Mouse (Mus musculus) small intestine, adult 2 months (tissue): ENCODE measurements around the gene Spns1. TPM values are rescaled to one million over a fixed set of nuclear protein-coding genes. Genes with fewer than 3 reads are reported as not detected.
A peak's percentile ranks its signal among the peaks of the same experiment; 100 is the strongest.
"Not testable (repeated sequence)": the region's sequence is repeated elsewhere in the genome, so short reads cannot be mapped to it uniquely, and the experiment has no call there.

Experiments used
- H3K27ac ChIP-seq: fragments of 200-500 bp; 2 replicates; pipeline ENCODE4 v1.5.1; 2012; ENCODE audit warnings: low read depth, low read length, control low read depth, inconsistent platforms; ENCODE audit not compliant: insufficient read depth
- H3K27me3 ChIP-seq: fragments of 200-500 bp; 2 replicates; pipeline ENCODE4 v1.6.1; 2012; ENCODE audit warnings: mild to moderate bottlenecking, moderate library complexity, low read length, inconsistent platforms; ENCODE audit not compliant: control insufficient read depth, insufficient read depth
- H3K36me3 ChIP-seq: fragments of 200-500 bp; 2 replicates; pipeline ENCODE4 v1.6.1; 2012; ENCODE audit warnings: mild to moderate bottlenecking, low read length, control low read depth, inconsistent platforms; ENCODE audit not compliant: control insufficient read depth, insufficient read depth
- H3K4me1 ChIP-seq: fragments of 200-500 bp; 2 replicates; pipeline ENCODE4 v1.6.1; 2012; ENCODE audit warnings: low read length, inconsistent platforms, mixed read lengths; ENCODE audit not compliant: control insufficient read depth, insufficient read depth, insufficient read length
- H3K4me3 ChIP-seq: fragments of 200-500 bp; 2 replicates; pipeline ENCODE4 v1.5.1; 2012; ENCODE audit warnings: low read depth, mild to moderate bottlenecking, control low read depth, inconsistent platforms, low read length, moderate library complexity
- CTCF ChIP-seq: fragments of 200-500 bp; IDR thresholded peaks from 2 replicates; pipeline ENCODE4 v1.5.1; 2012; ENCODE audit warnings: low read depth, mild to moderate bottlenecking, control low read depth, inconsistent platforms, low read length, moderate library complexity, mixed read lengths; ENCODE audit not compliant: insufficient replicate concordance, insufficient read length; ENCODE audit errors: extremely low read depth
- POLR2A ChIP-seq: fragments of 200-500 bp; IDR thresholded peaks from 2 replicates; pipeline ENCODE4 v1.6.1; 2012; ENCODE audit warnings: low read depth, mild to moderate bottlenecking, control low read depth, inconsistent platforms, low read length, moderate library complexity
- WGBS: fragments of 180-500 bp; shearing (Covaris S2); methylation state at CpG from one replicate; pipeline ENCODE4 v1.1.7; 2018; 5-methylcytosine and 5-hydroxymethylcytosine counted together
- polyA plus RNA-seq: library from polyadenylated mRNA; depleted of rRNA; stranded (reverse); fragments of >200 nt; gene quantifications from 2 replicates; pipeline ENCODE4 v1.2.3, GENCODE M21; 2012

Gene Spns1
- polyA plus RNA-seq, 1 experiment, result 149 TPM

DNA sequence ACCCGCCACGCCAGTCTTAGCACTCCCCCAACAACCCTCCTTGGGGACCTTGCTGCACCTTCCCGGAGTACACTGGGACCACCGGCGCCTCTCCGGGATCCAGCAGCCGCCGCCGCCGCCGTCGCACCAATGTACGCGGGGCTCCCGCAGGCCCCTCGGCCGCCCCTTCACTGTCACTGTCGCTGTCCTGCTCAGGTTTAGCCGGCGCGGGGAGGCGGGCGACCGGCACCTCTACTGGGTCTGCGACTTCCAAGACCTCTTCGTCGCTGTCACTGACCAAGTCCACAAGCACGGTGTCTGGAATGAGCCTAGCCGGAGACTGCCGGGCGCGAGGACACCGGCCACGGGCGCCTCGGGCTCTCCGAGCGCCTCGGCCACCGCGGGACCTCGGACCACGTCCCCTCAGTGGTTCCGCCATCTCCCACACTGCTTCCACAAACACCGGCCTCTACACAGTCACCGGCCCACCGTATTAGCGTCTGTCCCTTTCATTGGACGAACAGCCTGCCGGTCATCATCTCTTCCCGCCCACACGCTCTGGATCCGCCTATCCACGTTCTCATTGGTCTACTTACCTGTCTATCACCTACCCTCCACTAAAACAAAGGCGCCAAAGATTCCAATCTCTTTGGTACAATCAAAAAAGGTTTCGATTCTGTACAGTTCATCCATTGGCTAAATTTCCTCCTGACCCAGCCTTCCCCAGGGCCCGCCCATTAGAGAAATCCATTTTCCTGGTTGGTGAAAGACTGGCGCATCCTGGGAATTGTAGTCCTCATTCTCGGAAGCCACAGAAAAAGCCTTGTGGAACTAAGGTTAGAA is 19.3 kb upstream of the Spns1 start, which contains the start of gene Nfatc2ip:
TSS of gene Nfatc2ip (minus strand) at position 440 of the 822 bp plus-strand sequence.
- no peaks in the 10 kb centered on the region for H3K36me3 ChIP-seq
- peak within 1 kb of the TSS; percentile 93 for H3K4me3 ChIP-seq
- TF ChIP-seq POLR2A (peak; percentile 82), CTCF (no peak)
- no peaks in the 10 kb centered on the region for H3K4me1 ChIP-seq
- WGBS, result 1% methylated on average over 59 of the region's 59 CpGs
- no peak within 1 kb of the TSS for H3K27ac ChIP-seq
- H3K27me3 ChIP-seq, result no peaks in the 10 kb centered on the region

DNA sequence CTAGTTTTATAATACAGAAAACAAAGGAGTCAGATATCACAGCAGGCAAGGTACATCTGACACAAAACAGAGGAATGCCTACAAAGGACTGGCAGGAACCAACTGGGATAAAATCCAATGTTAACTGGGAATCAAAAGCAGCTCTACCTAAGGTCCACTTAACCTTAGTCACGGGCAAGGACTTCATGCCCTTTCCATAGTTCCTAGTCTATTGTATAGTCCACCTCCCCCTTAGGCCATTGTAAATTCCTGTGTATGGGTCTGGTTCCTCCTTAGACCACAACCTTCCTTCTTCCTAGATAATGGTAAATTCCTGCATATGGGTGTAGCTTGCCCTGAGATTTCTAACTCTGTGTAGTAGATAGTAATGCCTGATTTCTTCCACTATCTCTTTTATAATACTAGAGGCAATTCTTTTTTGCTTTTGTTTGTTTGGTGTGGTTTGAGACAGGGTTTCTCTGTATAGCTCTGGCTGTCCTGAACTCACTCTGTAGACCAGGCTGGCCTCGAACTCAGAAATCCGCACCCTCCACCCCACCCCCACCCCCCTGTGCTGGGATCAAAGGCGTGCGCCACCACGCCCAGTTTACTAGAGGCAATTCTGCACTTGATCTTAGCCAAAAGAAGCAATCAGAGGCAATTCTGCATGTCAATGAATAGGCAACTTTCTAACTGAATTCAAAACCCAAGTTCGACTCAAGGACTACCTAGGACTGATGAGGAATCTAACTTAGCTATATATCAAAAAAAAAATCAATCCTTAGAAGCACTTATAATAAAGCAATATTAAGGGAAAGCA is 15.0 kb upstream of the Spns1 start:
- not testable (repeated sequence) for H3K4me3 ChIP-seq

DNA sequence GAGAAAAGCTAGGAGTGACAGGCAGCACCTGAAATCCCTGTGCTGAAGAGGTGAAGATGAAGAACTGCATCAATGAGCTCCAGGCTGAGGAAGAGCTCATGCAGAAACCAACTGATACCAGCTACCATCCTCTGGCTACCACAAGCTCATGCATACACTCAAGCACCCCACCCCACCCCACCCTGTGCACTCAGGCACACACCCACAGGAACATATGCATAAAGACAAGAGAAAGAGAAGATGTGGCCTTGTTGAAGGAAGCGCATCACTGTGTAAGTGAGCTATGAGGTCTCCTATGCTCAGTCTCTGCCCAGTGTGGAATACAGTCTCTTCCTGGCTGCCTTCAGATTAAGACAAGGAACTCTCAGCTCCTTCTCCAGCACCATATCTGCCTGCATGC is 10.9 kb upstream of the Spns1 start:
- 100% methylated on average over 1 of the region's 1 CpGs for WGBS
- Histone ChIP-seq H3K27ac (no peak overlapping the region), H3K4me3 (no peak overlapping the region), H3K27me3 (no peaks in the 10 kb centered on the region), H3K4me1 (no peaks in the 10 kb centered on the region), H3K36me3 (peaks cover 33% of the 10 kb centered on the region)
- TF ChIP-seq POLR2A (no peak), CTCF (no peak)

More for the DNA sequence above, 15.0 kb upstream of the Spns1 start:
- H3K36me3 ChIP-seq, result peaks cover 15% of the 10 kb centered on the region
- not testable (repeated sequence) for H3K27ac ChIP-seq, H3K27me3 ChIP-seq, H3K4me1 ChIP-seq
- WGBS, result 72% methylated on average over 7 of the region's 7 CpGs

DNA sequence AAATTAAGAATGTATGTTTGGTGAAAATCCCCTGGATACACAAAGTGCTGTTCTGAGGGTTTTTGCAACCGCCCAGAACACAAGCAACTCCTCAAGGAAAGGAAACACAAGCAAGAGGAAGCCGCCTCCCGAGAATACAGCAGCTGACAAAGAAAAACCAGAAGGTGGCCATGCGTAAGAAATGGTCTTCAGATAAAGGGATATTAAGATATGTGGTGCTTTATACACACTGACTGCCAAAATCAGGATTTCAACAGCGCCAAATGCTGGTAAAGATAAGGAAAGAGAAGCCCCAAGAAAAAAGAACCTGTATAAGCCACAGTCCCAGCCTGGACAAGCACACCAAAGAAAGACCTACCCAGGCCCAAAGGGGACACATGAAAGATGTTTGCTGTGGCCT is 6.3 kb upstream of the Spns1 start:
- TF ChIP-seq POLR2A (no peak), CTCF (no peak)
- H3K4me3 ChIP-seq, result no peak overlapping the region
- H3K27me3 ChIP-seq, result no peaks in the 10 kb centered on the region
- no peak overlapping the region for H3K27ac ChIP-seq
- H3K36me3 ChIP-seq, result peaks cover 25% of the 10 kb centered on the region
- no peaks in the 10 kb centered on the region for H3K4me1 ChIP-seq
- 81% methylated on average over 5 of the region's 5 CpGs for WGBS

DNA sequence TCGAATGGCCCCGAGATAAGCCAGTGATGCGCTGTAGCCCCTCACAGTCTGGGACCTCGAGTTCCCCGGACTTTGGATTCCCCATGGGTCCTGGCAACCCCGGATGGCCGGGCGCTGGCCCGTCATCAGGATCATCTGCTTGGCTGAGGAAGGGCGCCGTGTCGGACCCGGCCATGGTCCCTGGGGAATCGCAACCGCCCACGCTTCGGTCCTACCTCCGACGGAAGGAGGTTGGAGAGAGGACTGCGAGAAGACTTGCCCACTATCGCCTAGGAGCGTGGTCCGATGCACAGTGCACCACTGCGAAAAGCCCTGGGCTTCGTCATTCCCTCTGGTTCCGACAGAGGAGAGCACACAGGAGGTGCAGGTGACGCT is 360 bp downstream of the Spns1 start:
- TF ChIP-seq POLR2A (no peak), CTCF (no peak)
- H3K4me3 ChIP-seq, result peak overlapping the region; percentile 76
- peaks cover 5% of the 10 kb centered on the region; the same call in 1 of the 2 replicates for H3K4me1 ChIP-seq
- H3K36me3 ChIP-seq, result peaks cover 19% of the 10 kb centered on the region
- WGBS, result 2% methylated on average over 27 of the region's 27 CpGs
- no peaks in the 10 kb centered on the region for H3K27me3 ChIP-seq
- peak overlapping the region; percentile 1; the same call in 1 of the 2 replicates for H3K27ac ChIP-seq

DNA sequence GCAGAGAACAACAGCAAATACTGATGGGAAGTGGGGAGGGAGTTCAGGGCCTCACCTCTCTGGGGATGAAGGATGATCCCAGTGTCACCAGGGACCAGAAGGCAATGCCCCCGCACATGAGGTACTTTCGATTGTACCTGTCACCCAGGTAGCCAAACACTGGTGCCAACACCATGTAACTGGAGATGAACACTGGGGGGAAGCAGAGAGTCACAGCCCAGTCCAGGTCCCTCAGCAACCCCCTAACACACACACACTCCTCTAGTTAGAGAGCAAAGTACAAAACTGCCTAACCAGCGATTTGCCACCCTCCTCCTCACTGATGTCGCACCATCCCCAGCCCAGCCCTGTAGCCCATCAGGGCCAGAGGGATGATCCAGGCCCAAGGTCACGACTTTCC is 2.2 kb downstream of the Spns1 start:
- H3K4me3 ChIP-seq, result no peak overlapping the region
- H3K27ac ChIP-seq, result no peak overlapping the region
- WGBS, result 66% methylated on average over 5 of the region's 5 CpGs
- peaks cover 5% of the 10 kb centered on the region; the same call in 1 of the 2 replicates for H3K4me1 ChIP-seq
- no peaks in the 10 kb centered on the region for H3K27me3 ChIP-seq
- H3K36me3 ChIP-seq, result peaks cover 37% of the 10 kb centered on the region
- no peak for TF ChIP-seq CTCF

DNA sequence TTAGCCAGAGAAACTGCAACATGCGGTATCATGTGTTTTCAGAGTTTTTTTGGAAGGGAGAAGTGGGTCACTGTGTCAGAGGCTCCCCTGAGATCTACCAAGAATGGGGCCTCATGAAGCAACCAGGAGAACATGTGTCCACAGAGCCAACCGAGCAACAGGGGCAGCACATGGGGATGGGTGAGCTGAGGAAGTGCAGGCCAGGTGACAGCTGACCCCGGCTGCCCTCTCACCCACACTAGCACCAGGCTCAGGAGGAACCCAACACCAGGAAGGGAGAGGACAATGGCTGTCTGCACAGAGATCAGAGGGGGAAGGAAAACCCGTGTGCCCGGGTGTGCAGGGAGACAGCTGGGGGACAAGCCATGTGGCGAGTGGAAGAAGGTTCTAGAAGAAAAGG is 2.7 kb downstream of the Spns1 start:
- H3K4me3 ChIP-seq, result no peak overlapping the region
- TF ChIP-seq POLR2A (no peak), CTCF (no peak)
- H3K36me3 ChIP-seq, result peaks cover 40% of the 10 kb centered on the region
- H3K27me3 ChIP-seq, result no peaks in the 10 kb centered on the region
- 67% methylated on average over 6 of the region's 6 CpGs for WGBS
- H3K4me1 ChIP-seq, result peaks cover 5% of the 10 kb centered on the region; the same call in 1 of the 2 replicates
- no peak overlapping the region for H3K27ac ChIP-seq
